Mouse (Mus musculus): ENCODE data around the gene Gpsm3. TPM values are rescaled to one million over a fixed set of nuclear protein-coding genes. Genes with fewer than 3 reads are reported as not detected.
A peak's percentile ranks its signal among the peaks of the same experiment; 100 is the strongest.

The Gpsm3 gene
- polyA plus RNA-seq, 1 experiment from 2014 or later: 12.6 TPM

DNA sequence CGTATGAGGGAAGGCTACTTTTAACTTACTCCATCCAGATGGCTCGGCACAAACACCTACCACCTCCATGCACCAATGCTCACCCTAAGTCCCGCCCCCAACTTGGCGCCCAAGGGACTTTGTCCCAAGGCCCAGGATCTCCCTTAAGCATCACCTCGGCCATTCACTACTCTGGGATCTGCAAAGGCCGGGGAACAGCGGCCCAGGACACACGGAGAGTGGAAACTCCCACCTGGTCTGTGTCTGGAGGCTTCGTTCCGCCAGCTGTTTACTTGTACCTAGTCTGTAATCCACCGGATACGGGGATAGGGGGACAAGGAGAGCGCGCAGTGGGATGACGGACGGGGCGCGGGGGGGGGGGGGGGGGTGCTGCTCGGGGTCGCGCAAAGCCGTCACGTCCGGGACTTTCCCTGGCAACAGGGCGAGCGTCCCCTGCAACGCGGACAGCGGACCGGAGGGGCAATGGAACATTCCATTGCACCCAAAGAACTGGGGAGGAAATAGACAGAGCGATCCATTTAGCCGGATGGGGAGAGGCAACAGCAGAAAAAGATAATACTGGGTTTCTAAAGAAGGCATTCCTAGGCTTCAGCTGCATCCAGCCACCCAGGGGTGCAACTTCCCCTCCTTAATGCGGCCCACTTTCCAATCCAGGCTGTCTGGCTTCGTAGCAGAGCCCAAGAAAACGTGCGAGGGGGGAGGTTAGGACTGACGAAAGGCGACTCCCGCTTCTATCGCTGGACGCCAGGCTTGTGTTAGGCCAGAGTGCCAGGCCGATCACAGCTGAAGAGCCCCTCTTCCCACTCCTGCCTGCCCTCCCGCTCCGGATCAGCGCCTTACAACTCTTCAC lies 37.7 kb downstream of the Gpsm3 start:
- DNase-seq (ENCODE audit: low spot score) (peak; percentile 93), ATAC-seq (replicated peaks; ENCODE audit: low FRiP score, low TSS enrichment, low read depth) (peak; percentile 73)
- Histone ChIP-seq H3K9ac (ENCODE audit: low read length) (peak overlapping the region; percentile 70), H3K4me3 (ENCODE audit: low read depth, low read length) (peak overlapping the region; percentile 71), H3K4me2 (ENCODE audit: low read length) (peak overlapping the region; percentile 76), H3K27ac (ENCODE audit: low read depth) (peak overlapping the region; percentile 95), H3K27me3 (replicated peaks; ENCODE audit: control insufficient read depth, insufficient read depth, low read length) (peaks cover 31% of the 10 kb centered on the region), H3K36me3 (ENCODE audit: control insufficient read depth, insufficient read depth, low read length) (peaks cover 19% of the 10 kb centered on the region), H3K9me3 (ENCODE audit: control insufficient read depth, low read length) (no peaks in the 10 kb centered on the region), H3K4me1 (replicated peaks; ENCODE audit: control insufficient read depth, insufficient read depth, low read length) (peaks cover 45% of the 10 kb centered on the region)
- WGBS: under 1% methylated on average over 41 of the region's 45 CpGs

DNA sequence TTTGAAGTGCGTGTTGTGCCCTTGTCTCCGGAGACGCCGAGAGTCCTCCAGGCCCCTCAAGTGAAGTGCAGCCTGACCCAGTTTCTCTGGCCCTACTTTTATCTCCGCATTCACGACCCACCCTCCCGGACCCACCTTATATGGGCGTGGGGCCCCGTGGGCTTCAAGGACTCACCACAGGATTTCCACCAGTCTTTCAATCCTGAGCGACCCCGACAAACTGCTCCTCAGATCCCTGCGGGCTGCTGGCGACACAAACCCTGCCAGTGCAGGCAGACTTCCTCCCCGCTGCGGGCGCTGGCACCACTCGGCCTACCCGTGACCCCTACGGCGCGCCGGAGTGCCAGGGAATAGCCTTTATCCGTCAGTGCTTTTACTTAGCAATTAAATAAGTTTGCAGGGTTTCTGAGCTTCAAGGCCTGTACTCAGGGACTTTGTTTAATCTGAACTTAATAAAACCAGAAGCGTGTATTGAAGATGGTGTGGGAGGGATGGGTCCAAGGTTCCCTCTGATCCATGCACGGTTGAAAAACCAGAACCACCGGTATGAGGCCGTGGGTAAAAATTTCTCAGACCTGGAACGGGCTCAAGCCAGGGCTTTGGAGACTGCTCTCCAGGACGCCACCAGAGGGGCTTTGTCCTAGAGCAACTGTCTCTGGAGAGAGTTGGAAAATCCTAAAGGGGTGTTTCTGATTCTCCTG lies 38.5 kb downstream of the Gpsm3 start, which contains the start of gene Ppt2:
Gene Ppt2 (minus strand): TSS at position 568 of the 701 bp plus-strand sequence.
- H3K36me3 ChIP-seq (ENCODE audit: control insufficient read depth, insufficient read depth, low read length): peaks cover 11% of the 10 kb centered on the region
- H3K4me2 ChIP-seq (ENCODE audit: low read length): peak within 1 kb of the TSS; percentile 76
- 2% methylated on average over 29 of the region's 29 CpGs for WGBS
- peaks cover 36% of the 10 kb centered on the region for H3K27me3 ChIP-seq (replicated peaks; ENCODE audit: control insufficient read depth, insufficient read depth, low read length)
- peak within 1 kb of the TSS; percentile 70 for H3K9ac ChIP-seq (ENCODE audit: low read length)
- no peaks in the 10 kb centered on the region for H3K9me3 ChIP-seq (ENCODE audit: control insufficient read depth, low read length)
- peak within 1 kb of the TSS; percentile 71 for H3K4me3 ChIP-seq (ENCODE audit: low read depth, low read length)
- ATAC-seq (replicated peaks; ENCODE audit: low FRiP score, low TSS enrichment, low read depth): 0 out of 2 replicates have a peak, but pooled peaks have one; percentile 12
- DNase-seq (ENCODE audit: low spot score): peak; percentile 85
- peak within 1 kb of the TSS; percentile 95 for H3K27ac ChIP-seq (ENCODE audit: low read depth)
- H3K4me1 ChIP-seq (replicated peaks; ENCODE audit: control insufficient read depth, insufficient read depth, low read length): peaks cover 45% of the 10 kb centered on the region

DNA sequence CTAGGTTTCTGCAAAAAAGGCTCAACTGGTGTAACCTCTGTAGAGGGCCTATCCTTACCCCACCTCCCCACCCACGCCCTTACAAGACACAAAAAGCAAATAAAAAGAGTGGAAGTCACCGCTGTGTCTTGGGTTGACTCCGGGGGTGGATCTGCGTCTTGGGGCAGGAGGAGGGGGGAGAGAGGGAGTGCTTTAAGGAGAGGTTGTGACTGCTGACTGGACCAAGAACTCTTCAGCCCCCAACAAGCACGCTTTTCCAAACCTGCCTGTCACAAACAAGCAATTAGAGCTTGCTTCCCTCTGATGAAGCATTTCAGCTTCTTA lies 39.0 kb downstream of the Gpsm3 start:
- DNase-seq (ENCODE audit: low spot score) (no peak), ATAC-seq (replicated peaks; ENCODE audit: low FRiP score, low TSS enrichment, low read depth) (no peak)
- Histone ChIP-seq H3K9ac (ENCODE audit: low read length) (peak overlapping the region; percentile 70), H3K9me3 (ENCODE audit: control insufficient read depth, low read length) (no peaks in the 10 kb centered on the region), H3K36me3 (ENCODE audit: control insufficient read depth, insufficient read depth, low read length) (peaks cover 8% of the 10 kb centered on the region; the same call in 1 of the 2 replicates), H3K27ac (ENCODE audit: low read depth) (peak overlapping the region; percentile 95), H3K4me3 (ENCODE audit: low read depth, low read length) (peak overlapping the region; percentile 71), H3K27me3 (replicated peaks; ENCODE audit: control insufficient read depth, insufficient read depth, low read length) (peaks cover 36% of the 10 kb centered on the region), H3K4me2 (ENCODE audit: low read length) (peak overlapping the region; percentile 76), H3K4me1 (replicated peaks; ENCODE audit: control insufficient read depth, insufficient read depth, low read length) (peaks cover 45% of the 10 kb centered on the region)
- WGBS: 26% methylated on average over 5 of the region's 5 CpGs

DNA sequence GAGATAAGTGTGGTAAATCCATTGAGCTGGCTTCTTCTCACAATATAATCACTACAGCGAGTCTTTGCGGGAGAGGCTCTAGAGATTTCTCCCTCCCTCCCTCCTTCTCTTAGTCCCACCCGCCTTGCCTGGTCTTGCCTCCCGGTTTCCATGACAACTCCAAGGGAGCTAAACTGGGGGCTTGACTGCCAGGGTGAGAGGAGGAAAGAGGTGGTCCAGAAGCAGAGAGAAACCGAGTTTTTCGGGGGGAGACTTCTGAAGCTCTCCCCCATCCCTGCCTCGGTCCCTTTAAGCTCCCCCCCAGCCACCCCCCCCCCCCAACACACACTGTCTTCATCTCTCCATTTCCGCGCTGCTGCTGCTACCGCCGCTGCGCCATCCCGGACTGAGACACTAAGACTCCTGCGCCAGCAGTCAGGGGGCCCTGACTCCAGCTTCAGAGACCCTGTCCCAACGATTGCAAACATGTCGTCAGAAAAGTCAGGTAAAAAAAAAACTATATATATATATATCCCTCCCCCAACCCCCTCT lies 39.7 kb downstream of the Gpsm3 start, which contains the start of gene Prrt1:
Gene Prrt1 (plus strand): TSS at position 313 of the 531 bp plus-strand sequence.
- WGBS: 4% methylated on average over 16 of the region's 16 CpGs
- peak within 1 kb of the TSS; percentile 76 for H3K4me2 ChIP-seq (ENCODE audit: low read length)
- H3K27me3 ChIP-seq (replicated peaks; ENCODE audit: control insufficient read depth, insufficient read depth, low read length): peaks cover 36% of the 10 kb centered on the region
- H3K4me1 ChIP-seq (replicated peaks; ENCODE audit: control insufficient read depth, insufficient read depth, low read length): peaks cover 45% of the 10 kb centered on the region
- H3K27ac ChIP-seq (ENCODE audit: low read depth): peak within 1 kb of the TSS; percentile 95
- H3K9me3 ChIP-seq (ENCODE audit: control insufficient read depth, low read length): no peaks in the 10 kb centered on the region
- H3K36me3 ChIP-seq (ENCODE audit: control insufficient read depth, insufficient read depth, low read length): 0 out of 2 replicates have a peak, but pooled peaks cover 8% of the 10 kb centered on the region
- H3K9ac ChIP-seq (ENCODE audit: low read length): peak within 1 kb of the TSS; percentile 70
- peak within 1 kb of the TSS; percentile 71 for H3K4me3 ChIP-seq (ENCODE audit: low read depth, low read length)
- ATAC-seq (replicated peaks; ENCODE audit: low FRiP score, low TSS enrichment, low read depth) (no peak), DNase-seq (ENCODE audit: low spot score) (no peak)

DNA sequence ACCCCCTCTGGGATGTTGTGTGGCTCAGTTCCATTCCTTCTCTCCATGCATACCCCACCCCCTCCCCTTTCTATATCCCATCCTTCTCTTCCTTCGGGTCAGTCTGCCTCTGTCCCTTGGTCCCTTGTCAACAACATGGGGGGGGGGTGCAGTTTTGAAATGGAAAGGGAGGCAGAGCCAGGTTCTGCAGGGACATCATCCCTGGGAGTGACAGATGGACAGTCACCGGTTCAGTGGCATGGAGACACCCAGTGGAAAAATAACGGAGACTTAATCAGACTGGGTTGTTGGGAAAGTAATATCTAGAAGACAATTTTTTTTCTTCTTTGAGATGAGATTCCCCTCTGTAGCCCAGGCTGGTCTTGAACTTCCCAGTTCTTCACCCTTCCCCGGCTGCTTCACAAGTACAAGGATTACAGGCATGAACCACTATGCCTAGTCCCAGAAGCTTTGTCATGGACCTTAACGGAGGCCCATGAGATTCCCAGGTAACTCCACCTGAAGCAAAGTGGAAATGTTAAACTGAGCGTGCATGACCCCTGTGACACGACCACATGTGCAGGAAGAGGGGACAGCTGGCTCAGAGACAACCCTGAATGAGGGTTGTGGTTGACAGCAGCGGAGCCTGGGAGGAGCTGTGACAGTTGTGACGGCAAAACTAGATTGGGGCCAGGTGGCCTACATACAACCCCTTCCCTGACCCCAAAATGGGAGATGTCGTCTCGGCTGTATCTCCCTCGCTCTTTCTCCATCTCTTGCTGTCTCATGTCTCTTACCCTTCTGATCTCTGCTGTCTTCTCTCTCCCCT lies 40.4 kb downstream of the Gpsm3 start:
- 0 out of 2 replicates have a peak, but pooled peaks cover 6% of the 10 kb centered on the region for H3K36me3 ChIP-seq (ENCODE audit: control insufficient read depth, insufficient read depth, low read length)
- H3K9ac ChIP-seq (ENCODE audit: low read length): no peak overlapping the region
- peaks cover 45% of the 10 kb centered on the region for H3K4me1 ChIP-seq (replicated peaks; ENCODE audit: control insufficient read depth, insufficient read depth, low read length)
- H3K27me3 ChIP-seq (replicated peaks; ENCODE audit: control insufficient read depth, insufficient read depth, low read length): peaks cover 36% of the 10 kb centered on the region
- 24% methylated on average over 12 of the region's 12 CpGs for WGBS
- H3K4me3 ChIP-seq (ENCODE audit: low read depth, low read length): peak overlapping the region; percentile 71
- no peaks in the 10 kb centered on the region for H3K9me3 ChIP-seq (ENCODE audit: control insufficient read depth, low read length)
- peak overlapping the region; percentile 76 for H3K4me2 ChIP-seq (ENCODE audit: low read length)
- DNase-seq (ENCODE audit: low spot score) (no peak), ATAC-seq (replicated peaks; ENCODE audit: low FRiP score, low TSS enrichment, low read depth) (no peak)
- H3K27ac ChIP-seq (ENCODE audit: low read depth): no peak overlapping the region

DNA sequence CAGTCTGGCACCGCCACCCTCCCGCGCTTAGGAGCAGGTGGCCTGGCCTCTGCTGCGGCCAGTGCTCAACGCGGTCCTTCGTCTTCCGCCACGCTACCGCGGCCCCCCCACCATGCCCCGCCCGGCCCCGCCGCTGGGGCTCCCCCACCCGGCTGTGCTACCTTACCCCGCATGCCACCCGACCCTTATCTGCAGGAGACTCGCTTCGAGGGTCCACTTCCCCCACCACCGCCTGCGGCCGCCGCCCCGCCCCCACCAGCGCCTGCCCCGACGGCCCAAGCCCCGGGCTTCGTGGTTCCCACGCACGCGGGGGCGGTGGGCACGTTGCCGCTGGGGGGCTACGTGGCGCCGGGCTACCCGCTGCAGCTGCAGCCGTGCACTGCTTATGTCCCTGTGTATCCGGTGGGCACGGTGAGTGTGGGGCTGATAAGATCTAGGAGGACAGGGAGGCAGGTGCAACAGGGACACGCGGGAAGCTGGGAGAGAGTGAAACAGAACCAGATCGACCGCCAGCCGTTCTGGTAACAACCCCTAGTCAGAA lies 41.2 kb downstream of the Gpsm3 start:
- H3K27me3 ChIP-seq (replicated peaks; ENCODE audit: control insufficient read depth, insufficient read depth, low read length): peaks cover 36% of the 10 kb centered on the region
- H3K4me3 ChIP-seq (ENCODE audit: low read depth, low read length): peak overlapping the region; percentile 25
- peak overlapping the region; percentile 41 for H3K4me2 ChIP-seq (ENCODE audit: low read length)
- ATAC-seq (replicated peaks; ENCODE audit: low FRiP score, low TSS enrichment, low read depth) (no peak), DNase-seq (ENCODE audit: low spot score) (no peak)
- whole genome bisulfite sequencing: 2% methylated on average over 43 of the region's 48 CpGs
- H3K4me1 ChIP-seq (replicated peaks; ENCODE audit: control insufficient read depth, insufficient read depth, low read length): peaks cover 45% of the 10 kb centered on the region
- H3K36me3 ChIP-seq (ENCODE audit: control insufficient read depth, insufficient read depth, low read length): no peaks in the 10 kb centered on the region
- H3K27ac ChIP-seq (ENCODE audit: low read depth): no peak overlapping the region
- H3K9me3 ChIP-seq (ENCODE audit: control insufficient read depth, low read length): no peaks in the 10 kb centered on the region
- H3K9ac ChIP-seq (ENCODE audit: low read length): no peak overlapping the region

DNA sequence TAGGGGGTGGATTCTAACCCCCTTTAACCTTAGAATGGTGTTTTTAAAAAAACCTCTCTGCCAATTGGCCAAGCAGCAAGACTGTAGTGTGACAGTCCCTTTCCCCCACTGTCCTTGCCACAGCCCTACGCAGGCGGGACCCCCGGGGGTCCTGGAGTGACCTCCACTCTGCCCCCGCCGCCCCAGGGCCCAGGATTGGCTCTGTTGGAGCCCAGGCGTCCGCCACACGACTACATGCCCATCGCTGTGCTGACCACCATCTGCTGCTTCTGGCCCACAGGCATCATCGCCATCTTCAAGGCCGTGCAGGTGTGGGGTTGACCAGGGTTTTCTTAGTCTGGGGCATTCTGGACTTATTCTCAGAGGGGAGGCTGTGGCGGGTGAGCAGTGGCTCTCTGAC lies 42.0 kb downstream of the Gpsm3 start:
- DNase-seq (ENCODE audit: low spot score) (no peak), ATAC-seq (replicated peaks; ENCODE audit: low FRiP score, low TSS enrichment, low read depth) (no peak)
- WGBS: 13% methylated on average over 12 of the region's 12 CpGs
- H3K4me1 ChIP-seq (replicated peaks; ENCODE audit: control insufficient read depth, insufficient read depth, low read length): peaks cover 39% of the 10 kb centered on the region
- H3K4me2 ChIP-seq (ENCODE audit: low read length): peak overlapping the region; percentile 74
- H3K9me3 ChIP-seq (ENCODE audit: control insufficient read depth, low read length): no peaks in the 10 kb centered on the region
- no peak overlapping the region for H3K27ac ChIP-seq (ENCODE audit: low read depth)
- H3K27me3 ChIP-seq (replicated peaks; ENCODE audit: control insufficient read depth, insufficient read depth, low read length): peaks cover 36% of the 10 kb centered on the region
- peak overlapping the region; percentile 35 for H3K4me3 ChIP-seq (ENCODE audit: low read depth, low read length)
- 0 out of 2 replicates have a peak overlapping the region, but pooled peaks have one; percentile 13 for H3K9ac ChIP-seq (ENCODE audit: low read length)
- no peaks in the 10 kb centered on the region for H3K36me3 ChIP-seq (ENCODE audit: control insufficient read depth, insufficient read depth, low read length)

Data from intestine, embryonic 14.5 days (tissue).